Mouse (Mus musculus) kidney, embryonic 15.5 days (tissue): ENCODE measurements around the gene Ctsk. TPM values are rescaled to one million over a fixed set of nuclear protein-coding genes. Genes with fewer than 3 reads are reported as not detected.

Source experiments
- ATAC-seq: fragments of 200-750 bp; cut with Nextera tagmentation; replicated peaks from 2 replicates; pipeline ENCODE4 v1.8.0; 2017; ENCODE audit warnings: moderate TSS enrichment; ENCODE audit not compliant: low FRiP score
- H3K27ac ChIP-seq: fragments of 300-500 bp; sonication (generic); 2 replicates; pipeline ENCODE4 v1.5.1; 2015; ENCODE audit warnings: mild to moderate bottlenecking, inconsistent platforms
- H3K27me3 ChIP-seq: fragments of 300-500 bp; sonication (generic); 2 replicates; pipeline ENCODE4 v1.6.1; 2015; ENCODE audit warnings: inconsistent platforms
- H3K36me3 ChIP-seq: fragments of 300-500 bp; sonication (generic); 2 replicates; pipeline ENCODE4 v1.6.1; 2015; ENCODE audit warnings: inconsistent platforms
- H3K4me1 ChIP-seq: fragments of 300-500 bp; sonication (generic); 2 replicates; pipeline ENCODE4 v1.6.1; 2015; ENCODE audit warnings: inconsistent platforms
- H3K4me2 ChIP-seq: fragments of 300-500 bp; sonication (generic); 2 replicates; pipeline ENCODE4 v1.6.1; 2015; ENCODE audit warnings: moderate library complexity, mild to moderate bottlenecking, inconsistent platforms
- H3K4me3 ChIP-seq: fragments of 300-500 bp; sonication (generic); replicated peaks from 2 replicates; pipeline ENCODE4 v1.5.1; 2015; ENCODE audit warnings: mild to moderate bottlenecking, inconsistent platforms
- H3K9ac ChIP-seq: fragments of 300-500 bp; sonication (generic); 2 replicates; pipeline ENCODE4 v1.6.1; 2015; ENCODE audit warnings: mild to moderate bottlenecking, inconsistent platforms
- H3K9me3 ChIP-seq: fragments of 300-500 bp; sonication (generic); replicated peaks from 2 replicates; pipeline ENCODE4 v1.6.1; 2016; ENCODE audit warnings: inconsistent platforms
- WGBS: fragments of 180-500 bp; shearing (Covaris S2); methylation state at CpG from one replicate; pipeline ENCODE4 v1.1.7; 2015; ENCODE audit warnings: mixed read lengths; 5-methylcytosine and 5-hydroxymethylcytosine counted together
- polyA plus RNA-seq: library from polyadenylated mRNA; unstranded; fragments of >200 nt; fragmentation: Nextera tagmentation; extraction: Ambion mirVana; gene quantifications from 2 replicates; pipeline ENCODE4 v1.2.1, GENCODE M21; 2015

Gene Ctsk
- polyA plus RNA-seq, 1 experiment from 2014 or later: 9.4 TPM

DNA sequence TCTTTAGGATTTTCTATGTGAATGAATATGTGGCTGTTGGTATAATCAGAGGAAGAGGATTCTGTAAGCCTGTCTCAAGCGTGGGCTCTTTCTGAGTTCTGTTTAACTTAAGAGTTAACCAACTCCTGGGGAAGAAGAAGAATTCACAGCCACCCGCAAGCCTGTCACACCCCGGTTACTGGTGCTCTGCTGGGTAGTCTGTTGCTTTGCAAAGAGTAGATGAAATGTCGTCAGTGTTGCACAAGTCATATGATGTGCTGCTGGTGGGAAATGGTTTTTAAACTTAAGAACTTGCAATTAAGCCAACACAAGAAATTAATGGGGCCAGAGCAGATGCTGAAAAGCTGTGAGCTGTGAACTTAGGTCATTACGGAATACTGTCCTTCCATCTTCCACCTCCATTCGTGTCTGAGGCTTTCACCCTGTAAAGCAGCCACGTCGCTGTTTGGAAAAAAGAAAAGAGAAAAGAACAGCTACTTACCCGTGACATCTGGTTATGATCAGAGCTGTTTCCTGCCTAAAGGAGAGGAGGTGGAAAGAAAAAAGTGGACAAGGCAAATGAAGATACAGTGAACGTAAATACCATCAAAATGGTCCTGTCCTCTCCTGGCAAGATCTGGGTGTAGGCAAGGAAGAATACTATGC is 562 bp downstream of the Ctsk start:
- peaks cover 24% of the 10 kb centered on the region for H3K36me3 ChIP-seq
- H3K27me3 ChIP-seq: no peaks in the 10 kb centered on the region
- ATAC-seq: no peak
- H3K4me3 ChIP-seq: peak overlapping the region; percentile 12; the same call in 1 of the 2 replicates
- H3K4me1 ChIP-seq: no peaks in the 10 kb centered on the region
- no peak overlapping the region for H3K9ac ChIP-seq
- H3K9me3 ChIP-seq: no peaks in the 10 kb centered on the region
- 52% methylated on average over 10 of the region's 10 CpGs for WGBS
- H3K27ac ChIP-seq: peak overlapping the region; percentile 22; the same call in 1 of the 2 replicates
- peak overlapping the region; percentile 12; the same call in 1 of the 2 replicates for H3K4me2 ChIP-seq

- no peaks in the 10 kb centered on the region for H3K27me3 ChIP-seq
- no peak for ATAC-seq
- H3K36me3 ChIP-seq: no peaks in the 10 kb centered on the region; the same call in 1 of the 2 replicates
- H3K9ac ChIP-seq: no peak overlapping the region
- 56% methylated on average over 2 of the region's 2 CpGs for WGBS
- no peak overlapping the region for H3K4me2 ChIP-seq
- no peaks in the 10 kb centered on the region for H3K9me3 ChIP-seq
- no peak overlapping the region for H3K27ac ChIP-seq
- no peaks in the 10 kb centered on the region for H3K4me1 ChIP-seq
- no peak overlapping the region for H3K4me3 ChIP-seq
Observed at GRCm38 (mm10) chr3:95502312-95502711, 3.3 kb downstream of the Ctsk start.

- H3K4me3 ChIP-seq: no peak overlapping the region
- H3K9me3 ChIP-seq: no peaks in the 10 kb centered on the region
- ATAC-seq: no peak
- H3K36me3 ChIP-seq: no peaks in the 10 kb centered on the region; the same call in 1 of the 2 replicates
- H3K4me2 ChIP-seq: no peak overlapping the region
- H3K9ac ChIP-seq: no peak overlapping the region
- H3K4me1 ChIP-seq: no peaks in the 10 kb centered on the region
- no peak overlapping the region for H3K27ac ChIP-seq
- WGBS: 63% methylated on average over 6 of the region's 6 CpGs
- H3K27me3 ChIP-seq: no peaks in the 10 kb centered on the region
Observed at GRCm38 (mm10) chr3:95509348-95509747, 10.3 kb downstream of the Ctsk start.

DNA sequence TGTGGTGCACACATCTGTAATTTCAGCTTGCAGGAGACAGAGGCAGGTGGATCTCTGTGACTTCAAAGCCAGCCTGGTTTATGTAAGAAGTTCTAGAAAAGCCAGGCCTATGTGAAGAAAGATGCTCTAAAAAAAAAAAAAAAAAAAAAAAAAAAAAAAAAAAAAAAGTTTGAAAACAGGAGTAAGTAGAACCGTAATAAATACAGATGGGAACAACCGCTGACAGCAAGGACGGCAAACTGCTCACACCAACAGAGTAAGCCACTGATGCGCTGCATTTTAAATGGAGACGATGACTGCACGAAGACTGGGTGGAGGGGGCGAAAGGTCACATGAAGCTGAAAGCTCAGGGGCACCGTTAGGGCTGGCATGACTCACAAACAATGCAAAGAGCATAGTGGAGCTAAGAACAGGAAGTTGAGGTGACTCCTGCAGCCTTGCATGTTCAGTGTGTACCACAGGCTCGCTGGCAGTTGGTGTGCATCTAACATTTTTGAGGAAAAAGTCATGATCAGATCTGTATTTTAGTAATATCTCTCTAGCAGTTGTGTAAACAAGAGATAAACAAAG is 12.6 kb downstream of the Ctsk start:
- H3K27ac ChIP-seq: no peak overlapping the region
- H3K4me1 ChIP-seq: no peaks in the 10 kb centered on the region
- H3K4me3 ChIP-seq: no peak overlapping the region
- H3K9ac ChIP-seq: no peak overlapping the region
- 71% methylated on average over 9 of the region's 9 CpGs for WGBS
- no peaks in the 10 kb centered on the region; the same call in 1 of the 2 replicates for H3K36me3 ChIP-seq
- no peak overlapping the region for H3K4me2 ChIP-seq
- ATAC-seq: no peak
- H3K9me3 ChIP-seq: no peaks in the 10 kb centered on the region
- no peaks in the 10 kb centered on the region for H3K27me3 ChIP-seq

- no peak overlapping the region for H3K4me3 ChIP-seq
- WGBS: 84% methylated on average over 3 of the region's 3 CpGs
- H3K4me1 ChIP-seq: peaks cover 4% of the 10 kb centered on the region; the same call in 1 of the 2 replicates
- no peaks in the 10 kb centered on the region for H3K9me3 ChIP-seq
- no peaks in the 10 kb centered on the region for H3K27me3 ChIP-seq
- no peak overlapping the region for H3K4me2 ChIP-seq
- H3K36me3 ChIP-seq: no peaks in the 10 kb centered on the region
- no peak; the same call in 1 of the 2 replicates for ATAC-seq
- no peak overlapping the region for H3K9ac ChIP-seq
- H3K27ac ChIP-seq: no peak overlapping the region
Observed at GRCm38 (mm10) chr3:95516614-95517041, 17.6 kb downstream of the Ctsk start.

DNA sequence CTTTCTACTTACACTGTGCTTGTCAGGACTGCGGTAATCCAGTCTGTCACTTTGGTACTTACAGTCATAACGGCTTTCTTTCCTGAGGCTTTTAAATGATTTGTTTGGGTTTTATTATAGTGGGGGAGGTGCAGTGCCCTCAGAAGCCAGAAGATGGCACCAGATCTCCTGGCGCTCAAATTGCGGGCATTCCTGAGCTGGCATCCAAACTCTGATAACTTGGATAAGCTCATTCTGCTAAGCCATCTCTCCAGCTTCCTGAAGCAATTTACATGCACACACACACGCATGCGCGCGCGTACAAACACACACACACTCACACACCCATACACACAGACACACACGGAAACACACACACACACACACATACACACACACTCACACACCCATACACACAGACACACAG is 18.4 kb downstream of the Ctsk start:
- H3K9me3 ChIP-seq: no peaks in the 10 kb centered on the region
- ATAC-seq: no peak
- no peaks in the 10 kb centered on the region for H3K36me3 ChIP-seq
- no peak overlapping the region for H3K4me2 ChIP-seq
- no peak overlapping the region for H3K27ac ChIP-seq
- H3K27me3 ChIP-seq: no peaks in the 10 kb centered on the region
- H3K4me1 ChIP-seq: peaks cover 4% of the 10 kb centered on the region; the same call in 1 of the 2 replicates
- H3K4me3 ChIP-seq: no peak overlapping the region
- WGBS: 26% methylated on average over 10 of the region's 10 CpGs
- H3K9ac ChIP-seq: no peak overlapping the region

DNA sequence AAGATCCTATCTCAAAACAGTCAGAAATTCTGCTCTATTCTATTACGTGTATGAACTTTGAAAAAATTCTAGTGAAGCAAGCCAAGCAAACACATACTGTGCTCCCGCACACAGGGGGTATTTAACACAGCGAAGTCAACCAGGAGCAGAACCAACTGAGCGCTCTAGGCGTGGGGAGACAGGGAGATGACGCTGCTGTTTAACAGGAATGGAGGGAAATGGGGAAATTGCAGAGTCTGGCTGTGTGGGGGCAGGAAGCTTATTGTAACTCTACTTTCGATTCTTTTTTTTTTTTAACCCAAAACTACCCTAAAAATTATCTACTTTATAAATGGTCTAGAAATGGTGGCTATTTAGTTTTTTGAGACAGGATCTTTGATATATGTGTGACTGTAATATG is 19.8 kb downstream of the Ctsk start:
- no peak overlapping the region for H3K27ac ChIP-seq
- H3K9ac ChIP-seq: no peak overlapping the region
- H3K4me2 ChIP-seq: no peak overlapping the region
- 87% methylated on average over 7 of the region's 7 CpGs for WGBS
- no peaks in the 10 kb centered on the region for H3K36me3 ChIP-seq
- no peak for ATAC-seq
- no peak overlapping the region for H3K4me3 ChIP-seq
- H3K27me3 ChIP-seq: no peaks in the 10 kb centered on the region
- peaks cover 8% of the 10 kb centered on the region; the same call in 1 of the 2 replicates for H3K4me1 ChIP-seq
- no peaks in the 10 kb centered on the region for H3K9me3 ChIP-seq

GRCm38 (mm10) chr3:95519315-95519714 is 20.3 kb downstream of the Ctsk start:
- WGBS: 82% methylated on average over 2 of the region's 2 CpGs
- Histone ChIP-seq H3K9me3 (no peaks in the 10 kb centered on the region), H3K36me3 (no peaks in the 10 kb centered on the region), H3K9ac (no peak overlapping the region), H3K4me3 (no peak overlapping the region), H3K4me2 (no peak overlapping the region), H3K27me3 (no peaks in the 10 kb centered on the region), H3K27ac (no peak overlapping the region), H3K4me1 (peaks cover 8% of the 10 kb centered on the region; the same call in 1 of the 2 replicates)
- peak; percentile 70; the same call in 1 of the 2 replicates for ATAC-seq

DNA sequence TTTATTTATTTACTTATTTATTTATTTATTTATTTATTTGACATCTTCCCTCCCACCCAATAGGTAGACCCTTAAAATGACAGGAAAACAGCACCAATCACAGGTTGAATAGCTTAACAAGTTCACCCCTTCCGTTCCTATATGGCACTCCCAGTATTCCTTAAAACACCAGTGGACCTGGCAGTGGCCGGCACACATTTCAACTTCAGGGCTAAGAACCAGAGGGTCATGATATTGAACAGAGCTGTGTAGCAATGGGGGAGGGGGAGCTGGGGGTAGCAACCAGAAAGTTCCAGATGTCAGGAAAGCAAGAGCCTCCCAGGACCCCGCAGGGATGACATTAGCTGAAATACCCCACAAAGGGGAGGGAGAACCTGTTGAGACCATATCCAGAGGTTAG is 21.0 kb downstream of the Ctsk start:
- WGBS: 77% methylated on average over 3 of the region's 3 CpGs
- no peaks in the 10 kb centered on the region for H3K36me3 ChIP-seq
- H3K4me2 ChIP-seq: no peak overlapping the region
- H3K27ac ChIP-seq: no peak overlapping the region
- ATAC-seq: no peak
- no peaks in the 10 kb centered on the region for H3K27me3 ChIP-seq
- no peak overlapping the region for H3K9ac ChIP-seq
- H3K4me3 ChIP-seq: no peak overlapping the region
- no peaks in the 10 kb centered on the region for H3K9me3 ChIP-seq
- H3K4me1 ChIP-seq: peaks cover 8% of the 10 kb centered on the region; the same call in 1 of the 2 replicates

GRCm38 (mm10) chr3:95521168-95521567 is 22.1 kb downstream of the Ctsk start:
- H3K9ac ChIP-seq: no peak overlapping the region
- H3K27me3 ChIP-seq: no peaks in the 10 kb centered on the region
- H3K9me3 ChIP-seq: no peaks in the 10 kb centered on the region
- H3K4me3 ChIP-seq: no peak overlapping the region
- 86% methylated on average over 10 of the region's 10 CpGs for WGBS
- ATAC-seq: no peak
- H3K36me3 ChIP-seq: no peaks in the 10 kb centered on the region
- no peak overlapping the region for H3K27ac ChIP-seq
- H3K4me1 ChIP-seq: peaks cover 8% of the 10 kb centered on the region; the same call in 1 of the 2 replicates
- H3K4me2 ChIP-seq: no peak overlapping the region

DNA sequence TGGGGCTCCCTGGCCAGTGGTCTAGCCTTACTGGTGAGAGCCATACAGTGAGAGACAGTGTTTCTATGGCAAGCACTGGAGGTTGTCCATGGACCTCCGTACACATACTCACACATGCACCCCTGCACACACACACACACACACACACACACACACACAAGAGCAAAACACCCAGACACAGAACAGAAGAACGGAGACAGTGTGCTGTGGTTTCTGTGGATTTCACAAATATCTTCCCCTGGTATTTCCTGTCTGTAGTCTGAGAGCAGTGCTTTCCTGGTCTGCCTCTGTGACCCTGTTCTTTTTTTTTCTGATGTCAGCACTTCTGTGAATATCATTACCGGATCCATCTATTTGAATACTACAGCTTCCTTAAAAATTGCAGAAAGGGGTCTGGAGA is 24.6 kb downstream of the Ctsk start:
- Histone ChIP-seq H3K4me2 (no peak overlapping the region), H3K36me3 (no peaks in the 10 kb centered on the region), H3K9me3 (no peaks in the 10 kb centered on the region), H3K4me1 (0 out of 2 replicates have a peak, but pooled peaks cover 4% of the 10 kb centered on the region), H3K4me3 (no peak overlapping the region), H3K9ac (no peak overlapping the region), H3K27me3 (no peaks in the 10 kb centered on the region), H3K27ac (0 out of 2 replicates have a peak overlapping the region, but pooled peaks have one; percentile 37)
- WGBS: 49% methylated on average over 3 of the region's 3 CpGs
- ATAC-seq: no peak

GRCm38 (mm10) chr3:95524673-95525072 is 25.6 kb downstream of the Ctsk start:
- Histone ChIP-seq H3K4me1 (0 out of 2 replicates have a peak, but pooled peaks cover 4% of the 10 kb centered on the region), H3K27me3 (no peaks in the 10 kb centered on the region), H3K27ac (no peak overlapping the region), H3K36me3 (no peaks in the 10 kb centered on the region), H3K4me3 (no peak overlapping the region), H3K9ac (no peak overlapping the region), H3K4me2 (no peak overlapping the region), H3K9me3 (no peaks in the 10 kb centered on the region)
- ATAC-seq: no peak
- 48% methylated on average over 2 of the region's 2 CpGs for WGBS
